Mouse (Mus musculus) macrophage (primary cell): Measurements from ENCODE around the gene Olfr572. TPM values are rescaled to one million over a fixed set of nuclear protein-coding genes. Genes with fewer than 3 reads are reported as not detected.

Experiments used
- H3K27ac ChIP-seq: fragments of 350-480 bp; formaldehyde crosslinking; 2 replicates; pipeline ENCODE4 v1.9.0; 2021
- H3K36me3 ChIP-seq: fragments of 350-480 bp; formaldehyde crosslinking; 2 replicates; pipeline ENCODE4 v1.9.0; 2021; ENCODE audit errors: inconsistent target
- H3K4me3 ChIP-seq: fragments of 350-480 bp; formaldehyde crosslinking; 2 replicates; pipeline ENCODE4 v1.9.0; 2021; ENCODE audit errors: inconsistent target
- H3K79me2 ChIP-seq: fragments of 350-480 bp; formaldehyde crosslinking; 2 replicates; pipeline ENCODE4 v1.9.0; 2021; ENCODE audit errors: inconsistent target
- whole genome bisulfite sequencing: methylation state at CpG from one replicate; pipeline ENCODE4 v1.1.7; 2026; ENCODE audit warnings: inconsistent platforms; ENCODE audit not compliant: missing documents; 5-methylcytosine and 5-hydroxymethylcytosine counted together
- polyA plus RNA-seq: library from polyadenylated mRNA; stranded (reverse); fragments of 250-400 nt; gene quantifications from 3 replicates; pipeline ENCODE4 v1.2.4, GENCODE M21; 2018; ENCODE audit warnings: inconsistent platforms

Gene Olfr572
- polyA plus RNA-seq, 1 experiment from 2014 or later: not detected

GRCm38 (mm10) chr7:102974399-102974798, 50.2 kb downstream of the Olfr572 start:
- Histone ChIP-seq H3K4me3 (no peak overlapping the region), H3K36me3 (no peaks in the 10 kb centered on the region), H3K27ac (no peak overlapping the region), H3K79me2 (no peaks in the 10 kb centered on the region)
- 13% methylated on average over 1 of the region's 1 CpGs for WGBS

- Histone ChIP-seq H3K79me2 (no peaks in the 10 kb centered on the region), H3K4me3 (no peak within 1 kb of the TSS), H3K36me3 (no peaks in the 10 kb centered on the region), H3K27ac (no peak within 1 kb of the TSS)
- 93% methylated on average over 2 of the region's 2 CpGs for WGBS
These were observed 51.6 kb downstream of the Olfr572 start, which contains the start of gene Olfr577 for GRCm38 (mm10) chr7:102975843-102976242. Olfr577 (minus strand) TSS chr7:102975943.

Other genes with a start within 250 kb of the Olfr572 start
- 2.3 to 3.3 TPM (median 2.8 TPM) in 3 replicates for gene Trim68, start 237.1 kb upstream of the Olfr572 start, polyA plus RNA-seq
- not detected in 3 replicates for gene Olfr557, start 228.5 kb upstream of the Olfr572 start, polyA plus RNA-seq
- not detected in 3 replicates for gene Olfr558, start 222.2 kb upstream of the Olfr572 start, polyA plus RNA-seq
- gene Olfr33, start 205.3 kb upstream of the Olfr572 start, polyA plus RNA-seq: not detected in 3 replicates
- not detected in 3 replicates for gene Olfr559, start 196.9 kb upstream of the Olfr572 start, polyA plus RNA-seq
- gene Olfr560, start 165.0 kb upstream of the Olfr572 start, polyA plus RNA-seq: not detected in 3 replicates
- not detected in 3 replicates for gene Olfr78, start 164.9 kb upstream of the Olfr572 start, polyA plus RNA-seq
- not detected in 3 replicates for gene Olfr561, start 153.2 kb upstream of the Olfr572 start, polyA plus RNA-seq
- not detected in 3 replicates for gene Olfr564, start 120.9 kb upstream of the Olfr572 start, polyA plus RNA-seq
- not detected in 3 replicates for gene Olfr566, start 65.6 kb upstream of the Olfr572 start, polyA plus RNA-seq
- gene Olfr568, start 47.3 kb upstream of the Olfr572 start, polyA plus RNA-seq: not detected in 3 replicates
- gene Olfr569, start 33.5 kb upstream of the Olfr572 start, polyA plus RNA-seq: not detected in 3 replicates
- gene Olfr570, start 29.8 kb upstream of the Olfr572 start, polyA plus RNA-seq: not detected in 3 replicates
- not detected in 3 replicates for gene Olfr571, start 6.9 kb upstream of the Olfr572 start, polyA plus RNA-seq
- not detected in 3 replicates for gene Olfr573-ps1, start 18.2 kb downstream of the Olfr572 start, polyA plus RNA-seq
- not detected in 3 replicates for gene Olfr574, start 24.1 kb downstream of the Olfr572 start, polyA plus RNA-seq
- not detected in 3 replicates for gene Olfr575, start 34.4 kb downstream of the Olfr572 start, polyA plus RNA-seq
- not detected in 3 replicates for gene Olfr576, start 38.3 kb downstream of the Olfr572 start, polyA plus RNA-seq
- gene Olfr577, start 51.5 kb downstream of the Olfr572 start, polyA plus RNA-seq: not detected in 3 replicates
- not detected in 3 replicates for gene Olfr578, start 64.9 kb downstream of the Olfr572 start, polyA plus RNA-seq
- gene Olfr582, start 113.6 kb downstream of the Olfr572 start, polyA plus RNA-seq: not detected in 3 replicates
- not detected in 3 replicates for gene Olfr583, start 126.9 kb downstream of the Olfr572 start, polyA plus RNA-seq
- not detected in 3 replicates for gene Olfr584, start 157.5 kb downstream of the Olfr572 start, polyA plus RNA-seq
- not detected in 3 replicates for gene Olfr585, start 173.3 kb downstream of the Olfr572 start, polyA plus RNA-seq
- not detected in 3 replicates for gene Olfr586, start 201.2 kb downstream of the Olfr572 start, polyA plus RNA-seq
- not detected in 3 replicates for gene Olfr588-ps1, start 216.5 kb downstream of the Olfr572 start, polyA plus RNA-seq
- not detected in 3 replicates for gene Olfr589, start 231.9 kb downstream of the Olfr572 start, polyA plus RNA-seq